Mouse (Mus musculus): ENCODE results near the gene Elmo1. TPM values are rescaled to one million over a fixed set of nuclear protein-coding genes. Genes with fewer than 3 reads are reported as not detected.

Gene Elmo1
- total and polyA plus RNA-seq, 3 experiments: 23.1 to 50.2 (median 32.2) TPM

- Histone ChIP-seq H3K36me3 (replicated peaks in 1 of 2; ENCODE audit: control insufficient read depth in 1 of 2, insufficient read depth in 1 of 2, low read length in 1 of 2) (peaks cover 27 to 83% of the 10 kb centered on the region in 2 experiments), H3K27ac (ENCODE audit: insufficient read depth, low read depth) (no peak overlapping the region), H3K4me3 (replicated peaks in 1 of 3; ENCODE audit: low read depth in 2 of 3, low read length in 2 of 3, poor library complexity in 1 of 3) (no peak overlapping the region), H3K9me3 (replicated peaks; ENCODE audit: low read length) (no peaks in the 10 kb centered on the region), H3K4me2 (ENCODE audit: insufficient read depth, low read depth, poor library complexity, severe bottlenecking) (no peak overlapping the region), H3K4me1 (ENCODE audit: control insufficient read depth in 1 of 2, insufficient read depth in 2 of 2) (peaks cover 0 to 5% of the 10 kb centered on the region in 2 experiments; a peak in 1 of 4 replicates), H3K9ac (ENCODE audit: insufficient read depth, low read depth) (no peak overlapping the region), H3K27me3 (replicated peaks) (no peaks in the 10 kb centered on the region), H3K79me2 (replicated peaks; ENCODE audit: control insufficient read depth, extremely low read depth, insufficient read depth, poor library complexity, severe bottlenecking) (no peaks in the 10 kb centered on the region)
- in situ Hi-C loops (cut with MboI; ENCODE audit: low pct_ligation_motif_present, low pct_unique_long_range_greater_than_20kb, low sequenced_read_pairs): no loop called here
- dilution Hi-C loops (cut with MboI; ENCODE audit: extremely low pct_ligation_motif_present, extremely low pct_unique_long_range_greater_than_20kb, low sequenced_read_pairs): no loop called here
- no peak for DNase-seq (ENCODE audit: extremely low read depth)
- TF ChIP-seq KAT2A (IDR thresholded peaks at IDR 0.05; ENCODE audit: insufficient replicate concordance, low read length) (no peak), NRF1 (IDR thresholded peaks at IDR 0.05; ENCODE audit: low read depth, low read length) (no peak), CHD2 (IDR thresholded peaks at IDR 0.05; ENCODE audit: low read length) (no peak), MAX (IDR thresholded peaks at IDR 0.05; ENCODE audit: low read length) (no peak), MAFK (IDR thresholded peaks at IDR 0.05; ENCODE audit: insufficient replicate concordance, low read length) (no peak), CHD1 (IDR thresholded peaks at IDR 0.05; ENCODE audit: low read depth, low read length) (no peak), RAD21 (IDR thresholded peaks at IDR 0.05; ENCODE audit: low read depth, low read length) (no peak), RCOR1 (conservative IDR thresholded peaks at IDR 0.05; ENCODE audit: low read depth, low read length) (no peak), IRF4 (IDR thresholded peaks at IDR 0.05; ENCODE audit: low read depth, low read length) (no peak), GABPA (IDR thresholded peaks at IDR 0.05; ENCODE audit: insufficient replicate concordance, low read depth, low read length) (no peak), BHLHE40 (IDR thresholded peaks at IDR 0.05; ENCODE audit: low read depth, low read length) (no peak), JUND (conservative IDR thresholded peaks at IDR 0.05; ENCODE audit: low read depth, low read length) (no peak), SIN3A (IDR thresholded peaks at IDR 0.05; ENCODE audit: low read length) (no peak), UBTF (IDR thresholded peaks at IDR 0.05; ENCODE audit: low read depth, low read length) (no peak), MEF2A (IDR thresholded peaks at IDR 0.05; ENCODE audit: borderline replicate concordance, low read depth, low read length) (no peak), MYC (IDR thresholded peaks at IDR 0.05; ENCODE audit: low read depth, low read length) (no peak), USF1 (IDR thresholded peaks at IDR 0.05; ENCODE audit: low read depth, low read length) (no peak), PAX5 (IDR thresholded peaks at IDR 0.05; ENCODE audit: low read length) (no peak), ZMIZ1 (IDR thresholded peaks at IDR 0.05; ENCODE audit: low read depth, low read length) (no peak)
Observed at GRCm38 (mm10) chr13:20454357-20454756, 364.0 kb downstream of the Elmo1 start.

- TF ChIP-seq TBP (conservative IDR thresholded peaks at IDR 0.05; ENCODE audit: low read depth, low read length): no peak
- no peak for TF ChIP-seq MYC (IDR thresholded peaks at IDR 0.05; ENCODE audit: low read depth, low read length)
- no peak for TF ChIP-seq GABPA (IDR thresholded peaks at IDR 0.05; ENCODE audit: insufficient replicate concordance, low read depth, low read length)
- no peak for TF ChIP-seq UBTF (IDR thresholded peaks at IDR 0.05; ENCODE audit: low read depth, low read length)
- no peak for TF ChIP-seq ZMIZ1 (IDR thresholded peaks at IDR 0.05; ENCODE audit: low read depth, low read length)
- no peak for TF ChIP-seq USF2 (conservative IDR thresholded peaks at IDR 0.05; ENCODE audit: low read depth, low read length)
- no peak overlapping the region for H3K4me2 ChIP-seq (ENCODE audit: insufficient read depth, low read depth, poor library complexity, severe bottlenecking)
- in situ Hi-C loops (cut with MboI; ENCODE audit: low pct_ligation_motif_present, low pct_unique_long_range_greater_than_20kb, low sequenced_read_pairs) (no loop called here), dilution Hi-C loops (cut with MboI; ENCODE audit: extremely low pct_ligation_motif_present, extremely low pct_unique_long_range_greater_than_20kb, low sequenced_read_pairs) (no loop called here)
- H3K27me3 ChIP-seq (replicated peaks): no peaks in the 10 kb centered on the region
- peaks cover 0 to 5% of the 10 kb centered on the region in 2 experiments; a peak in 1 of 4 replicates for H3K4me1 ChIP-seq (ENCODE audit: control insufficient read depth in 1 of 2, insufficient read depth in 2 of 2)
- H3K9ac ChIP-seq (ENCODE audit: insufficient read depth, low read depth): no peak overlapping the region
- DNase-seq (ENCODE audit: extremely low read depth): no peak
- no peaks in the 10 kb centered on the region for H3K9me3 ChIP-seq (replicated peaks; ENCODE audit: low read length)
- H3K27ac ChIP-seq (ENCODE audit: insufficient read depth, low read depth): no peak overlapping the region
- H3K79me2 ChIP-seq (replicated peaks; ENCODE audit: control insufficient read depth, extremely low read depth, insufficient read depth, poor library complexity, severe bottlenecking): no peaks in the 10 kb centered on the region
- peaks cover 13 to 78% of the 10 kb centered on the region in 2 experiments for H3K36me3 ChIP-seq (replicated peaks in 1 of 2; ENCODE audit: control insufficient read depth in 1 of 2, insufficient read depth in 1 of 2, low read length in 1 of 2)
- no peak overlapping the region for H3K4me3 ChIP-seq (replicated peaks in 1 of 3; ENCODE audit: low read depth in 2 of 3, low read length in 2 of 3, poor library complexity in 1 of 3)
Observed at GRCm38 (mm10) chr13:20460096-20460495, 369.7 kb downstream of the Elmo1 start.
